Mouse (Mus musculus): ENCODE data around the gene Ttc26. TPM values are rescaled to one million over a fixed set of nuclear protein-coding genes. Genes with fewer than 3 reads are reported as not detected.
A peak's percentile ranks its signal among the peaks of the same experiment; 100 is the strongest.
"Not testable (repeated sequence)": the region's sequence is repeated elsewhere in the genome, so short reads cannot be mapped to it uniquely, and the experiment has no call there.

Gene Ttc26
- total and polyA plus RNA-seq, 2 experiments from 2014 or later = 4.0 to 10.1 TPM

- peak; percentile 21 for DNase-seq
Observed at GRCm38 (mm10) chr6:38352451-38352850, 28.8 kb upstream of the Ttc26 start.

GRCm38 (mm10) chr6:38353181-38353580 is 28.1 kb upstream of the Ttc26 start:
- no peak for TF ChIP-seq CTCF (IDR thresholded peaks at IDR 0.05; ENCODE audit: low read depth)
- H3K36me3 ChIP-seq (ENCODE audit: insufficient read depth) = no peaks in the 10 kb centered on the region
- peak overlapping the region; percentile 54; the same call in 1 of the 2 replicates for H3K4me2 ChIP-seq (ENCODE audit: low read depth)
- ATAC-seq (no peak), DNase-seq (no peak)
- 6% methylated on average over 13 of the region's 13 CpGs for WGBS
- H3K9me3 ChIP-seq (ENCODE audit: low read length) = no peaks in the 10 kb centered on the region
- H3K4me3 ChIP-seq (ENCODE audit: low read depth, low read length) = peak overlapping the region; percentile 49; the same call in 1 of the 2 replicates
- H3K4me1 ChIP-seq (ENCODE audit: insufficient read depth) = no peaks in the 10 kb centered on the region
- no peak overlapping the region for H3K27ac ChIP-seq (ENCODE audit: low read depth, low read length)
- no peak overlapping the region for H3K9ac ChIP-seq
- H3K27me3 ChIP-seq (ENCODE audit: insufficient read depth, low read length) = peaks cover 64% of the 10 kb centered on the region

More at GRCm38 (mm10) chr6:38352451-38352850, 28.8 kb upstream of the Ttc26 start:
- ATAC-seq = no peak
- Histone ChIP-seq H3K4me2 (ENCODE audit: low read depth) (no peak overlapping the region), H3K9me3 (ENCODE audit: low read length) (no peaks in the 10 kb centered on the region), H3K9ac (no peak overlapping the region), H3K4me3 (ENCODE audit: low read depth, low read length) (no peak overlapping the region), H3K27ac (ENCODE audit: low read depth, low read length) (no peak overlapping the region), H3K4me1 (ENCODE audit: insufficient read depth) (no peaks in the 10 kb centered on the region), H3K27me3 (ENCODE audit: insufficient read depth, low read length) (peaks cover 60% of the 10 kb centered on the region), H3K36me3 (ENCODE audit: insufficient read depth) (no peaks in the 10 kb centered on the region)
- TF ChIP-seq CTCF (IDR thresholded peaks at IDR 0.05; ENCODE audit: low read depth) = no peak
- 12% methylated on average over 10 of the region's 10 CpGs for WGBS

GRCm38 (mm10) chr6:38353811-38354722 is 27.2 kb upstream of the Ttc26 start, which contains the start of gene Zc3hav1:
Gene Zc3hav1, minus strand, starts transcription at chr6:38354603.
- Histone ChIP-seq H3K9ac (0 out of 2 replicates have a peak within 1 kb of the TSS, but pooled peaks have one; percentile 22), H3K27ac (ENCODE audit: low read depth, low read length) (no peak within 1 kb of the TSS), H3K36me3 (ENCODE audit: insufficient read depth) (no peaks in the 10 kb centered on the region), H3K4me2 (ENCODE audit: low read depth) (peak within 1 kb of the TSS; percentile 54), H3K9me3 (ENCODE audit: low read length) (no peaks in the 10 kb centered on the region), H3K4me3 (ENCODE audit: low read depth, low read length) (peak within 1 kb of the TSS; percentile 49), H3K27me3 (ENCODE audit: insufficient read depth, low read length) (peaks cover 64% of the 10 kb centered on the region), H3K4me1 (ENCODE audit: insufficient read depth) (no peaks in the 10 kb centered on the region)
- 1% methylated on average over 87 of the region's 87 CpGs for WGBS
- TF ChIP-seq CTCF (IDR thresholded peaks at IDR 0.05; ENCODE audit: low read depth) = no peak
- ATAC-seq (peak; percentile 65), DNase-seq (peak; percentile 47)

- DNase-seq (peak; percentile 21), ATAC-seq (no peak; the same call in 1 of the 2 replicates)
- H3K27me3 ChIP-seq (ENCODE audit: insufficient read depth, low read length) = peaks cover 59% of the 10 kb centered on the region
- no peak overlapping the region for H3K9ac ChIP-seq
- peak overlapping the region; percentile 49 for H3K4me3 ChIP-seq (ENCODE audit: low read depth, low read length)
- H3K36me3 ChIP-seq (ENCODE audit: insufficient read depth) = no peaks in the 10 kb centered on the region
- 2% methylated on average over 20 of the region's 20 CpGs for WGBS
- peak overlapping the region; percentile 54 for H3K4me2 ChIP-seq (ENCODE audit: low read depth)
- H3K9me3 ChIP-seq (ENCODE audit: low read length) = no peaks in the 10 kb centered on the region
- TF ChIP-seq CTCF (IDR thresholded peaks at IDR 0.05; ENCODE audit: low read depth) = no peak
- H3K27ac ChIP-seq (ENCODE audit: low read depth, low read length) = no peak overlapping the region
- H3K4me1 ChIP-seq (ENCODE audit: insufficient read depth) = no peaks in the 10 kb centered on the region
Observed at GRCm38 (mm10) chr6:38354723-38355353, 26.4 kb upstream of the Ttc26 start.

GRCm38 (mm10) chr6:38355354-38355823 is 25.9 kb upstream of the Ttc26 start:
- DNase-seq (peak; percentile 11), ATAC-seq (no peak)
- Histone ChIP-seq H3K9ac (no peak overlapping the region), H3K4me1 (ENCODE audit: insufficient read depth) (no peaks in the 10 kb centered on the region), H3K9me3 (ENCODE audit: low read length) (no peaks in the 10 kb centered on the region), H3K4me2 (ENCODE audit: low read depth) (peak overlapping the region; percentile 54), H3K4me3 (ENCODE audit: low read depth, low read length) (0 out of 2 replicates have a peak overlapping the region, but pooled peaks have one; percentile 49), H3K36me3 (ENCODE audit: insufficient read depth) (no peaks in the 10 kb centered on the region), H3K27ac (ENCODE audit: low read depth, low read length) (no peak overlapping the region), H3K27me3 (ENCODE audit: insufficient read depth, low read length) (peaks cover 53% of the 10 kb centered on the region)
- no peak for TF ChIP-seq CTCF (IDR thresholded peaks at IDR 0.05; ENCODE audit: low read depth)
- WGBS = 1% methylated on average over 8 of the region's 8 CpGs

- H3K4me1 ChIP-seq (ENCODE audit: insufficient read depth) = no peaks in the 10 kb centered on the region
- H3K36me3 ChIP-seq (ENCODE audit: insufficient read depth) = no peaks in the 10 kb centered on the region
- no peak overlapping the region for H3K4me2 ChIP-seq (ENCODE audit: low read depth)
- H3K27ac ChIP-seq (ENCODE audit: low read depth, low read length) = no peak overlapping the region
- ATAC-seq (no peak), DNase-seq (no peak)
- H3K4me3 ChIP-seq (ENCODE audit: low read depth, low read length) = no peak overlapping the region
- no peak for TF ChIP-seq CTCF (IDR thresholded peaks at IDR 0.05; ENCODE audit: low read depth)
- H3K9ac ChIP-seq = no peak overlapping the region
- H3K27me3 ChIP-seq (ENCODE audit: insufficient read depth, low read length) = peaks cover 49% of the 10 kb centered on the region
- 14% methylated on average over 7 of the region's 7 CpGs for WGBS
- no peaks in the 10 kb centered on the region for H3K9me3 ChIP-seq (ENCODE audit: low read length)
Observed at GRCm38 (mm10) chr6:38355862-38356261, 25.4 kb upstream of the Ttc26 start.

- not testable (repeated sequence) for H3K9me3 ChIP-seq (ENCODE audit: low read length); H3K36me3 ChIP-seq (ENCODE audit: insufficient read depth); ATAC-seq; DNase-seq; H3K4me3 ChIP-seq (ENCODE audit: low read depth, low read length); H3K4me1 ChIP-seq (ENCODE audit: insufficient read depth); H3K4me2 ChIP-seq (ENCODE audit: low read depth); H3K27ac ChIP-seq (ENCODE audit: low read depth, low read length); H3K9ac ChIP-seq
- WGBS = 68% methylated on average over 15 of the region's 15 CpGs
- peaks cover 42% of the 10 kb centered on the region for H3K27me3 ChIP-seq (ENCODE audit: insufficient read depth, low read length)
Observed at GRCm38 (mm10) chr6:38356661-38357433, 24.4 kb upstream of the Ttc26 start.
